Mouse (Mus musculus) lung, adult 2 months (tissue): Measurements from ENCODE around the gene Tbxas1. TPM values are rescaled to one million over a fixed set of nuclear protein-coding genes. Genes with fewer than 3 reads are reported as not detected.
A peak's percentile ranks its signal among the peaks of the same experiment; 100 is the strongest.

ENCODE experiments used
- DNase-seq: peaks from one replicate; pipeline ENCODE4 v3.0.0; 2022
- H3K4me1 ChIP-seq: fragments of 200-500 bp; 2 replicates; pipeline ENCODE4 v1.6.1; 2011; ENCODE audit warnings: low read length; ENCODE audit not compliant: control insufficient read depth, insufficient read depth
- H3K4me3 ChIP-seq: fragments of 200-500 bp; replicated peaks from 2 replicates; pipeline ENCODE3; 2011; ENCODE audit warnings: low read depth, mild to moderate bottlenecking, control low read depth, low read length; ENCODE audit errors: extremely low read depth
- CTCF ChIP-seq: fragments of 200-500 bp; IDR thresholded peaks from 2 replicates; pipeline ENCODE4 v1.5.1; 2011; ENCODE audit warnings: mild to moderate bottlenecking, low read length, control low read depth; ENCODE audit not compliant: insufficient read depth
- POLR2A ChIP-seq: fragments of 200-500 bp; IDR thresholded peaks from 2 replicates; pipeline ENCODE4 v1.6.1; 2011; ENCODE audit warnings: low read depth, mild to moderate bottlenecking, control low read depth, low read length, borderline replicate concordance; ENCODE audit errors: extremely low read depth
- WGBS: fragments of 180-500 bp; shearing (Covaris S2); methylation state at CpG from one replicate; pipeline ENCODE4 v1.1.7; 2018; 5-methylcytosine and 5-hydroxymethylcytosine counted together
- polyA plus RNA-seq: library from polyadenylated mRNA; depleted of rRNA; stranded (reverse); fragments of >200 nt; gene quantifications from 2 replicates; pipeline ENCODE4 v1.2.3, GENCODE M21; 2012; rRNA removed

Gene Tbxas1
- 7.3 and 9.1 TPM in 2 replicates for polyA plus RNA-seq

- peak; percentile 59 for DNase-seq
- Histone ChIP-seq H3K4me3 (peak within 1 kb of the TSS; percentile 99), H3K4me1 (peaks cover 8% of the 10 kb centered on the region)
- TF ChIP-seq POLR2A (no peak), CTCF (no peak)
- WGBS, result 2% methylated on average over 58 of the region's 77 CpGs
Observed at GRCm38 (mm10) chr6:38875258-38876070, at the start of gene Tbxas1. Gene Tbxas1 (plus strand): TSS chr6:38875404.

GRCm38 (mm10) chr6:38825886-38826285, 49.3 kb upstream of the Tbxas1 start:
- DNase-seq, result no peak
- peaks cover 25% of the 10 kb centered on the region for H3K4me1 ChIP-seq
- TF ChIP-seq POLR2A, result no peak
- no peak for TF ChIP-seq CTCF
- H3K4me3 ChIP-seq, result no peak overlapping the region

- Histone ChIP-seq H3K4me3 (no peak overlapping the region), H3K4me1 (peaks cover 21% of the 10 kb centered on the region)
- TF ChIP-seq POLR2A, result no peak
- no peak for TF ChIP-seq CTCF
- no peak for DNase-seq
- WGBS, result 70% methylated on average over 3 of the region's 3 CpGs
Observed at GRCm38 (mm10) chr6:38826857-38827256, 48.3 kb upstream of the Tbxas1 start.

- Histone ChIP-seq H3K4me3 (no peak overlapping the region), H3K4me1 (peaks cover 19% of the 10 kb centered on the region)
- DNase-seq, result no peak
- WGBS, result 69% methylated on average over 5 of the region's 5 CpGs
- no peak for TF ChIP-seq POLR2A
- no peak for TF ChIP-seq CTCF
Observed at GRCm38 (mm10) chr6:38827435-38827834, 47.8 kb upstream of the Tbxas1 start.

GRCm38 (mm10) chr6:38828211-38828610, 47.0 kb upstream of the Tbxas1 start:
- H3K4me3 ChIP-seq, result no peak overlapping the region
- peaks cover 19% of the 10 kb centered on the region for H3K4me1 ChIP-seq
- no peak for TF ChIP-seq POLR2A
- no peak for TF ChIP-seq CTCF
- no peak for DNase-seq
- WGBS, result 33% methylated on average over 2 of the region's 2 CpGs

GRCm38 (mm10) chr6:38829452-38829851, 45.8 kb upstream of the Tbxas1 start:
- H3K4me1 ChIP-seq, result peaks cover 10% of the 10 kb centered on the region
- DNase-seq, result no peak
- TF ChIP-seq POLR2A, result no peak
- TF ChIP-seq CTCF, result no peak
- WGBS, result 64% methylated on average over 3 of the region's 3 CpGs
- H3K4me3 ChIP-seq, result no peak overlapping the region

GRCm38 (mm10) chr6:38833721-38834120, 41.5 kb upstream of the Tbxas1 start:
- Histone ChIP-seq H3K4me1 (peaks cover 7% of the 10 kb centered on the region), H3K4me3 (no peak overlapping the region)
- DNase-seq, result no peak
- TF ChIP-seq POLR2A (no peak), CTCF (no peak)
- 81% methylated on average over 3 of the region's 3 CpGs for WGBS

- 72% methylated on average over 2 of the region's 2 CpGs for WGBS
- Histone ChIP-seq H3K4me3 (no peak overlapping the region), H3K4me1 (peaks cover 5% of the 10 kb centered on the region)
- DNase-seq, result no peak
- TF ChIP-seq POLR2A (no peak), CTCF (no peak)
Observed at GRCm38 (mm10) chr6:38834727-38835126, 40.5 kb upstream of the Tbxas1 start.

GRCm38 (mm10) chr6:38835217-38835616, 40.0 kb upstream of the Tbxas1 start:
- TF ChIP-seq CTCF (no peak), POLR2A (no peak)
- no peak for DNase-seq
- no peak overlapping the region for H3K4me3 ChIP-seq
- WGBS, result 19% methylated on average over 1 of the region's 1 CpGs
- peaks cover 5% of the 10 kb centered on the region for H3K4me1 ChIP-seq

- H3K4me1 ChIP-seq, result peaks cover 5% of the 10 kb centered on the region
- no peak for TF ChIP-seq CTCF
- no peak overlapping the region for H3K4me3 ChIP-seq
- WGBS, result 76% methylated on average over 4 of the region's 4 CpGs
- DNase-seq, result no peak
Observed at GRCm38 (mm10) chr6:38838061-38838460, 37.1 kb upstream of the Tbxas1 start.
